Mouse (Mus musculus): ENCODE data around the gene Adamts17. TPM values are rescaled to one million over a fixed set of nuclear protein-coding genes. Genes with fewer than 3 reads are reported as not detected.

Adamts17 gene
- polyA plus RNA-seq, 1 experiment from 2014 or later = 6.2 TPM

- H3K4me1 ChIP-seq (ENCODE audit: control insufficient read depth, insufficient read depth, low read length) = 0 out of 2 replicates have a peak, but pooled peaks cover 3% of the 10 kb centered on the region
- no peak overlapping the region for H3K9ac ChIP-seq (replicated peaks; ENCODE audit: low read depth, low read length)
- H3K27me3 ChIP-seq (ENCODE audit: control insufficient read depth, insufficient read depth, low read length) = no peaks in the 10 kb centered on the region
- no peaks in the 10 kb centered on the region for H3K9me3 ChIP-seq (ENCODE audit: control insufficient read depth, low read length)
- no peak overlapping the region for H3K4me3 ChIP-seq (ENCODE audit: low read depth, low read length)
- H3K27ac ChIP-seq (ENCODE audit: low read depth, low read length) = no peak overlapping the region; the same call in 1 of the 2 replicates
- no peaks in the 10 kb centered on the region for H3K36me3 ChIP-seq (ENCODE audit: control insufficient read depth, insufficient read depth, low read length)
- ATAC-seq (ENCODE audit: low read depth) = no peak
- 50% methylated on average over 4 of the region's 4 CpGs for WGBS
- no peak overlapping the region for H3K4me2 ChIP-seq (ENCODE audit: low read depth, low read length)
These were observed 93.7 kb downstream of the Adamts17 start for GRCm38 (mm10) chr7:66933251-66933650.

DNA sequence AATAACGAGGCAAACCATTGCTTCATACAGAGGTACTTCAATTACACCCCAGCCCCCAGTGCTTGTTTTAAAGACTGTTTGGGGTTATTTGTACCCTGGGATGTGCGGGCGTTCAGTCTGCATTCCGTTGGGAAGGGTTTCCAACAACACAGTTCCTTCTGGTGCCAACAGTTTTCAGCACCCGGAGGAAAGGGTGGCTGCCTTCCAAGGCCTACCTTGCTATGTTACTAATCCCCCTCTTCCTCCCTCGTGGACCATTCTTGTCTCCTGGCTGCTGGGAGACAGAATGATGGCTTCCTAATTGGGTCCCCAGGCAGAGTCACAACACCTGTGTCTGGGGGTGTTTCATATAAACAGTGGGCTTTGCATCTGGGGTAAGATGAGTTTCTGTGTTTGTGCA is 94.5 kb downstream of the Adamts17 start:
- H3K27me3 ChIP-seq (ENCODE audit: control insufficient read depth, insufficient read depth, low read length) = no peaks in the 10 kb centered on the region
- 0 out of 2 replicates have a peak, but pooled peaks cover 3% of the 10 kb centered on the region for H3K4me1 ChIP-seq (ENCODE audit: control insufficient read depth, insufficient read depth, low read length)
- H3K9me3 ChIP-seq (ENCODE audit: control insufficient read depth, low read length) = no peaks in the 10 kb centered on the region
- 52% methylated on average over 6 of the region's 6 CpGs for whole genome bisulfite sequencing
- H3K9ac ChIP-seq (replicated peaks; ENCODE audit: low read depth, low read length) = no peak overlapping the region
- H3K36me3 ChIP-seq (ENCODE audit: control insufficient read depth, insufficient read depth, low read length) = no peaks in the 10 kb centered on the region
- H3K4me2 ChIP-seq (ENCODE audit: low read depth, low read length) = no peak overlapping the region
- H3K4me3 ChIP-seq (ENCODE audit: low read depth, low read length) = no peak overlapping the region
- ATAC-seq (ENCODE audit: low read depth) = no peak
- H3K27ac ChIP-seq (ENCODE audit: low read depth, low read length) = no peak overlapping the region

GRCm38 (mm10) chr7:66935041-66935440 is 95.5 kb downstream of the Adamts17 start:
- WGBS = 84% methylated on average over 6 of the region's 6 CpGs

GRCm38 (mm10) chr7:66936042-66936755 is 96.7 kb downstream of the Adamts17 start:
- H3K4me1 ChIP-seq (ENCODE audit: control insufficient read depth, insufficient read depth, low read length) = 0 out of 2 replicates have a peak, but pooled peaks cover 3% of the 10 kb centered on the region
- no peaks in the 10 kb centered on the region for H3K9me3 ChIP-seq (ENCODE audit: control insufficient read depth, low read length)
- H3K36me3 ChIP-seq (ENCODE audit: control insufficient read depth, insufficient read depth, low read length) = no peaks in the 10 kb centered on the region
- 82% methylated on average over 8 of the region's 8 CpGs for WGBS
- no peak overlapping the region for H3K4me2 ChIP-seq (ENCODE audit: low read depth, low read length)
- H3K27me3 ChIP-seq (ENCODE audit: control insufficient read depth, insufficient read depth, low read length) = no peaks in the 10 kb centered on the region
- H3K4me3 ChIP-seq (ENCODE audit: low read depth, low read length) = no peak overlapping the region
- 0 out of 2 replicates have a peak, but pooled peaks have one; percentile 68 for ATAC-seq (ENCODE audit: low read depth)
- no peak overlapping the region for H3K27ac ChIP-seq (ENCODE audit: low read depth, low read length)
- H3K9ac ChIP-seq (replicated peaks; ENCODE audit: low read depth, low read length) = no peak overlapping the region

More at GRCm38 (mm10) chr7:66935041-66935440, 95.5 kb downstream of the Adamts17 start:
- Histone ChIP-seq H3K9ac (replicated peaks; ENCODE audit: low read depth, low read length) (no peak overlapping the region), H3K36me3 (ENCODE audit: control insufficient read depth, insufficient read depth, low read length) (no peaks in the 10 kb centered on the region), H3K9me3 (ENCODE audit: control insufficient read depth, low read length) (no peaks in the 10 kb centered on the region), H3K27ac (ENCODE audit: low read depth, low read length) (no peak overlapping the region), H3K4me2 (ENCODE audit: low read depth, low read length) (no peak overlapping the region), H3K4me1 (ENCODE audit: control insufficient read depth, insufficient read depth, low read length) (0 out of 2 replicates have a peak, but pooled peaks cover 3% of the 10 kb centered on the region), H3K4me3 (ENCODE audit: low read depth, low read length) (no peak overlapping the region), H3K27me3 (ENCODE audit: control insufficient read depth, insufficient read depth, low read length) (no peaks in the 10 kb centered on the region)
- no peak for ATAC-seq (ENCODE audit: low read depth)

DNA sequence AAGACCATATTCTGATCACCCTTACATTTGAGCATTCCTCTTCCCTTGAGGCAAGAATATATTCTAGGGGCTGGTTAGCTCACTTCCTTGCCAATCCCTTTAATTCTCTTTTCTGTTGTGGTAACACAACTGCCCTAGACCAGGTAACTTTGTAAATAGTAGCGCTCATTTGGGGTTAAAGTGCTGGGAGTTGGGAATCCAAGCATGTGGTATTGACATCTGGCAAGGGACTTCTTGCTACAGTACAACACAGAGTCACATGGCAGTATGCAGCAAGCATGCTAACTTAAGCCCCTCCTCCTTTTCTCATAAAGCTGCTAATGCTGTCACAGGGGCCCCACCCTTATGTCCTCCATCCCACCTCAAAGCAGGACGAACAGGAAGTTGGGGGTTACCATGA is 97.4 kb downstream of the Adamts17 start:
- Histone ChIP-seq H3K9ac (replicated peaks; ENCODE audit: low read depth, low read length) (no peak overlapping the region), H3K9me3 (ENCODE audit: control insufficient read depth, low read length) (no peaks in the 10 kb centered on the region), H3K36me3 (ENCODE audit: control insufficient read depth, insufficient read depth, low read length) (no peaks in the 10 kb centered on the region), H3K4me3 (ENCODE audit: low read depth, low read length) (no peak overlapping the region), H3K27ac (ENCODE audit: low read depth, low read length) (no peak overlapping the region), H3K4me2 (ENCODE audit: low read depth, low read length) (no peak overlapping the region), H3K27me3 (ENCODE audit: control insufficient read depth, insufficient read depth, low read length) (no peaks in the 10 kb centered on the region), H3K4me1 (ENCODE audit: control insufficient read depth, insufficient read depth, low read length) (0 out of 2 replicates have a peak, but pooled peaks cover 3% of the 10 kb centered on the region)
- WGBS = 64% methylated on average over 2 of the region's 2 CpGs
- ATAC-seq (ENCODE audit: low read depth) = no peak

- H3K27ac ChIP-seq (ENCODE audit: low read depth, low read length) = no peak overlapping the region
- no peaks in the 10 kb centered on the region for H3K27me3 ChIP-seq (ENCODE audit: control insufficient read depth, insufficient read depth, low read length)
- ATAC-seq (ENCODE audit: low read depth) = no peak
- H3K4me1 ChIP-seq (ENCODE audit: control insufficient read depth, insufficient read depth, low read length) = no peaks in the 10 kb centered on the region
- no peak overlapping the region for H3K9ac ChIP-seq (replicated peaks; ENCODE audit: low read depth, low read length)
- no peak overlapping the region for H3K4me2 ChIP-seq (ENCODE audit: low read depth, low read length)
- H3K9me3 ChIP-seq (ENCODE audit: control insufficient read depth, low read length) = no peaks in the 10 kb centered on the region
- no peaks in the 10 kb centered on the region for H3K36me3 ChIP-seq (ENCODE audit: control insufficient read depth, insufficient read depth, low read length)
- WGBS = 65% methylated on average over 13 of the region's 13 CpGs
- no peak overlapping the region for H3K4me3 ChIP-seq (ENCODE audit: low read depth, low read length)
These were observed 99.7 kb downstream of the Adamts17 start for GRCm38 (mm10) chr7:66938988-66939783.

- no peaks in the 10 kb centered on the region for H3K27me3 ChIP-seq (ENCODE audit: control insufficient read depth, insufficient read depth, low read length)
- H3K4me2 ChIP-seq (ENCODE audit: low read depth, low read length) = no peak overlapping the region
- no peak for ATAC-seq (ENCODE audit: low read depth)
- no peaks in the 10 kb centered on the region for H3K36me3 ChIP-seq (ENCODE audit: control insufficient read depth, insufficient read depth, low read length)
- H3K4me3 ChIP-seq (ENCODE audit: low read depth, low read length) = no peak overlapping the region
- H3K9me3 ChIP-seq (ENCODE audit: control insufficient read depth, low read length) = no peaks in the 10 kb centered on the region
- WGBS = 88% methylated on average over 4 of the region's 4 CpGs
- no peaks in the 10 kb centered on the region for H3K4me1 ChIP-seq (ENCODE audit: control insufficient read depth, insufficient read depth, low read length)
- no peak overlapping the region for H3K9ac ChIP-seq (replicated peaks; ENCODE audit: low read depth, low read length)
- H3K27ac ChIP-seq (ENCODE audit: low read depth, low read length) = no peak overlapping the region
These were observed 101.2 kb downstream of the Adamts17 start for GRCm38 (mm10) chr7:66940761-66941160.

- H3K4me2 ChIP-seq (ENCODE audit: low read depth, low read length) = no peak overlapping the region
- no peak overlapping the region for H3K9ac ChIP-seq (replicated peaks; ENCODE audit: low read depth, low read length)
- H3K27me3 ChIP-seq (ENCODE audit: control insufficient read depth, insufficient read depth, low read length) = no peaks in the 10 kb centered on the region
- H3K4me3 ChIP-seq (ENCODE audit: low read depth, low read length) = no peak overlapping the region
- WGBS = 98% methylated on average over 3 of the region's 3 CpGs
- H3K4me1 ChIP-seq (ENCODE audit: control insufficient read depth, insufficient read depth, low read length) = no peaks in the 10 kb centered on the region
- H3K27ac ChIP-seq (ENCODE audit: low read depth, low read length) = no peak overlapping the region
- no peaks in the 10 kb centered on the region for H3K36me3 ChIP-seq (ENCODE audit: control insufficient read depth, insufficient read depth, low read length)
- H3K9me3 ChIP-seq (ENCODE audit: control insufficient read depth, low read length) = no peaks in the 10 kb centered on the region
- no peak for ATAC-seq (ENCODE audit: low read depth)
These were observed 109.5 kb downstream of the Adamts17 start for GRCm38 (mm10) chr7:66949006-66949405.

- no peaks in the 10 kb centered on the region for H3K4me1 ChIP-seq (ENCODE audit: control insufficient read depth, insufficient read depth, low read length)
- 93% methylated on average over 3 of the region's 3 CpGs for WGBS
- no peak for ATAC-seq (ENCODE audit: low read depth)
These were observed 113.4 kb downstream of the Adamts17 start for GRCm38 (mm10) chr7:66952921-66953320.

More at GRCm38 (mm10) chr7:66952921-66953320, 113.4 kb downstream of the Adamts17 start:
- H3K27me3 ChIP-seq (ENCODE audit: control insufficient read depth, insufficient read depth, low read length) = no peaks in the 10 kb centered on the region
- H3K27ac ChIP-seq (ENCODE audit: low read depth, low read length) = no peak overlapping the region
- H3K9me3 ChIP-seq (ENCODE audit: control insufficient read depth, low read length) = no peaks in the 10 kb centered on the region
- no peak overlapping the region for H3K4me2 ChIP-seq (ENCODE audit: low read depth, low read length)
- H3K4me3 ChIP-seq (ENCODE audit: low read depth, low read length) = no peak overlapping the region
- H3K36me3 ChIP-seq (ENCODE audit: control insufficient read depth, insufficient read depth, low read length) = no peaks in the 10 kb centered on the region
- H3K9ac ChIP-seq (replicated peaks; ENCODE audit: low read depth, low read length) = no peak overlapping the region
